Mouse (Mus musculus): Measurements from ENCODE around the gene Zcchc4.

DNA sequence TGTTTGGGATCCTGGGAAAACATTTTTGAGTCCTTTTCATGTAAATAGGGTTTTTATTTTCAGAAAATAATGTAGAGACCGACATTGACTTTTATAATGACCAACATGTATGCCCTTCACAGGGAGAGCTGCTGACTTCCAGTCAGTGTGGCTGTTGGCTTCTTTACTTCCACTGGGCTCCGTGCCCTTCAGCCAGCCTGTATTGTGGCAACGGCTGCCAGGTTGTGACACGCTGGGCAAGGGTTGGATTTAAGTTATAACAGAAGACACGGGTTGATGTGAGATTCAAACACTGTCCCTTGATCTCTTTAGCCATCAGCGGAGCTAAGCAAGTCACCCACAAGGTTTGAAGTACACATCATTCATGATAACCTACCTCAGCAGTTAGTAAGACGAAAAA, 43.5 kb downstream of the Zcchc4 start:
- TF ChIP-seq CTCF (IDR thresholded peaks at IDR 0.05; ENCODE audit: insufficient read depth, low read depth, low read length) = no peak
- TF ChIP-seq POLR2A (IDR thresholded peaks at IDR 0.05; ENCODE audit: insufficient read depth, low read depth, low read length) = no peak
